Mouse (Mus musculus): ENCODE measurements around the gene Limk2. TPM values are rescaled to one million over a fixed set of nuclear protein-coding genes. Genes with fewer than 3 reads are reported as not detected.

Gene Limk2
- total RNA-seq, 2 experiments from 2014 or later: 17.6 to 24.8 TPM

DNA sequence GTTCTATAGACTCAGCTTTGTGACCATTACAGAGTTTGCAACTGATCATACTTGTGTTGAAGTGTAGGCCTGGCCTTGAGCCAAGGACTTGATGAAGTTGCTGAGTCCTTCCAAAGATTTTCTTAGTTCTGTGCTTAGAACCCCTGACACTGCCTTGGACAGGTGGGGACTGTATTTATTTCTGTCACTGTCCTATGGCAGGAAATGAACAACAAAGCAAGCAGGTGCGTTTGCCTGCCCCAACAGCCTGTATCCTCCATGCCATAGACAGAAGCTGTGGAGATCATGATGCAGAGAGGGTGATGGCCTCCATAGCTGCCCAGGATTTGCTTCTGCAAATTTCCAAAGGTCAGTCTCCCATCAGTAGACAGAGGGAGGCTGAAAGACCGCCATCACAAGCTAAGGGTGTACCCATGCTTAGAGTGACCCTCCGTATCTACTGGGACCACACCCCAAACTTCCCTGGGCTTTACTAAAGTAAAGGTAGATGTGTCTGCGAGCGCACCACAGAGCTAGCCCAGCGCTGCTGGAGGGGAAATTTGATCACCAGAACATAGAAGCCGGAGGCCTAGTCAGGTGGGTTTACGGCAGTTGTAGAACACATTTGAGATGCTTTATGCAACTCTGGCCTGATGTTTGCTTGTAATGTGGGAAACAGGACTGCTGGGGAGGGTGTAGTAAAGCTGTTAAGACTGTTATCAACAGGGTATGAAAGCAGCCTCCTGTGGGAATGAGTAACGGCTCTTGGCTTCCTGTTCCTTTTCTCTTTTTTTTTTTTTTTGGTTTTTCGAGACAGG is 98.0 kb downstream of the Limk2 start:
- no peak for DNase-seq
- intact Hi-C loops (cut with DNase I): no loop called here

DNA sequence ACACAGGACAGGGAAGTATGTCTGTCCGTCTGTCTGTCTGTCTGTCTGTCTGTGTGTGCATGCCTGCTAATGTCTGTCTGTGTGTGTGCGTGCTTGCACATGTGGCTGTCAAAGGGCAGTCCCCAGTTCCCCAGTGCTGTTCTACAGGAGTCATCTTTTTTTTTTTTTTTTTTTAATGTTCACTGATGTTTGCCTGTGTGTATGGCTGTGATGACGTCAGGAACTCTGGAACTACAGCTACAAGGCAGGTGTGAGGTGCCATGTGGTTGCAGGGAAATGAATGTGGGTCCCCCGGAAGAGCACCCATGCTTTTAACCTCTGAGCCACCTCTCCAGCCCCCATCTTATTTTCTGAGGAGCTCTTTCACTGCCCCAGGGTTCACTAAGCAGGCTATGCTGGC is 99.1 kb downstream of the Limk2 start:
- intact Hi-C loops (cut with DNase I): no loop called here
- no peak for DNase-seq

DNA sequence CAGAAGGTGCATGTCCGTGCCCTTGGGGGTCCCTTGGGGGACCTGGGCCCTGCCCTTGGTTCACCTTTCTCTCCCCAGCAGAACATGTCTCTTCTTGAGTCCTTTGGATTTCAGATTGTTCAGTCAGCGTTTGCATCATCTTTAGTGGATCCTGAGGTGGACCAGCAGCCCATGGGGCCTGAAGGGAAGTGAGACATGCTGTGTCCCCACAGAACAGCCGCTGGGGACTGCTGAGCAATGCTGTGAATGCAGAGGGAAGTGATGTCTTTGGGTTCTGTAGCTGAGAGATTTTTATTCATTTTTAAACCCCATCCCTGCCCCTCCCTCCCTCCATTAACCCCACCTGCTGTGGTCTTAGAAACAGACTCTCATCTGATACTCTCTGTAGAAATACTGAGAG is 101.1 kb downstream of the Limk2 start:
- intact Hi-C loops (cut with DNase I): no loop called here
- DNase-seq: no peak

DNA sequence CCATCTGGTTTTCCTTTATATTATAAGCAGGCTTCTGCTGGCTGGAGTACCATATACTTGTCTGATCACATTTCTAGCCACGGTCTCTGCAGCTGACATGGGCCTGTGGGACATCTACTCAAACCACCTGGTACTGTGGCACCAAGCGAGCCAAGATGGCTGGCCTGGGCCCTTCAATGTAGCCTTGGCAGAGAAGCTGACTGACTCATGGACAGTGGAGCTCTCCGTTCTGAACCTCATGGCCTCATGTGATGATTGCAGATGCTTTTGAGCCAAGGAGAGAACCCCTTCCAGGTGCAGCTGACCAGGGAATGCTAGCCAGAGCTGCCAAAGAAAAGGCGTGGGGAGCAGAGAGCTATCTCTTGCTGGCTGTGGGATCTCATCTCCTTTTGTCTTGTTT is 103.2 kb downstream of the Limk2 start:
- DNase-seq: no peak

DNA sequence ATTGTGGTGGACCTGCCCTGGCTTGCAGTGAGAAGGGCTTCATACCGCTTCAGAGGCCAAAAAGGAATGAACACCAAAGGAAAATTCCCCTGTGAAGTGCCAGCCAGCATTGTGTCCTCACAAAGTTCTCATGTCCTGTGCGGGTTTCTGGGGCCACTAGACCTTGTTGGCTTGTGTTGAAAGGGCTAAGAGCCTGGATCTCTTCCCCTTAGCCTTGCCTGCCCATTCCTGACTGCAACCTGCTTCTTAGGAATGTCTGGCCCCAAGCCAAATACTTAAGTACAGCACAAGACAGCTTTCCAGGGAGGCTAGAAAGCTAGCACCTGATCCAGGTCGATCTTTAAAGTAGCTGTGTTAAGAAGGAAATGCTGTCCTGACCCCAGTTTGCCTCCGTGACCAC is 106.2 kb downstream of the Limk2 start:
- intact Hi-C loops (cut with DNase I): no loop called here
- DNase-seq: no peak

More for the DNA sequence above, 103.2 kb downstream of the Limk2 start:
- intact Hi-C loops (cut with DNase I): no loop called here

DNA sequence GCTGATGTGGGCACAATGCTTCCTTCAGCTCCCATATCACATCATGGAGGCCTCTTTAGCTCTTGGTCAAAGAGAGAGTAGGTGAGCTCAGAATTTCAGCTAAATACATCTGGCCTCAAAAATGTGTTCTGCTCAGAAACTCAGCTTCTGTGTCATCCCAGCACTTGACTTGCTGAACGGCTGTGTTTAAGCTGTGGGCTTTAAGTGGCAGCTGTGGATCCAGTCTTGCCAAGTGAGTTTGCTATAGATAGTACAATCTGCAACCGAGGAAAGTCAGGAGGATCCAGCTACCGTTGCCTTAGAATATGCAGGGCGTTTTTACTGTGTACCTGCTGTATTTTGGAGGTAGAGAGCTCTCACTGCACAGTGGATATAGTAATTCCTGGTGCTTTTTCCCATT is 106.6 kb downstream of the Limk2 start:
- no peak for DNase-seq
- intact Hi-C loops (cut with DNase I): no loop called here

DNA sequence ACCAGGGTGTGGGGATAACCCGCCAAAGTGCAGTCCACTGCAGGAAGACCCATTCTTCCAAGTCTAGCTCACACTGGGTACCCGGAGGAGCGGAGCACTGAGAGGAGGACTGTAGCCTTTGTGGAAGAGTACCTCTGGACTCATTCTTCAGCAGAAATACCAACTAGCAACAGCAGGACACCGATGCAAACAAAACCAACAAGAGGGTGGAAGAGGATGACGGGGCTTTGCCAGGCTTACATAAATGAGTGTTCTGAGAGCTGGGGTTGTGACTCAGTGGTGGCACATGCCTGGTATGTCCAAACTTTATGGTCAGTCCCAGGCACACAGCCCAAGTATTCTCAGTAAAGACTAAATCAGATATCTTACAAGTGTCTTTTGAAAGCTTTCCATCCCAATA is 107.9 kb downstream of the Limk2 start:
- DNase-seq: no peak
- intact Hi-C loops (cut with DNase I): no loop called here

DNA sequence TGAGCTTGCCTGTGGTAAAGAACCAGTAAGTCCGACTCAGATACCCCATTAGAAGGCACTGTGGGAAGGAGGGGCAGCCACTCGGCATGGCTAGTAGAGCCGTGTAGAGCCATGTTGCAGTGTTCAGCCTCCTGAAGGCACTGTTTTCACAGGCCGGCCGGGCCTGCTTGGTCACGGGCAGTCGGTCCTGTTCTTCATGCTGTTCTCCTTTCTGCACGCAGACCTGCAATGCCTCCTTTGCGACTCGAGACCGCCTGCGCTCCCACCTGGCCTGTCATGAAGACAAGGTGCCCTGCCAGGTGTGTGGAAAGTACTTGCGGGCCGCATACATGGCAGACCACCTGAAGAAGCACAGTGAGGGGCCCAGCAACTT is 110.2 kb downstream of the Limk2 start:
- intact Hi-C loops (cut with DNase I): no loop called here
- no peak for DNase-seq

DNA sequence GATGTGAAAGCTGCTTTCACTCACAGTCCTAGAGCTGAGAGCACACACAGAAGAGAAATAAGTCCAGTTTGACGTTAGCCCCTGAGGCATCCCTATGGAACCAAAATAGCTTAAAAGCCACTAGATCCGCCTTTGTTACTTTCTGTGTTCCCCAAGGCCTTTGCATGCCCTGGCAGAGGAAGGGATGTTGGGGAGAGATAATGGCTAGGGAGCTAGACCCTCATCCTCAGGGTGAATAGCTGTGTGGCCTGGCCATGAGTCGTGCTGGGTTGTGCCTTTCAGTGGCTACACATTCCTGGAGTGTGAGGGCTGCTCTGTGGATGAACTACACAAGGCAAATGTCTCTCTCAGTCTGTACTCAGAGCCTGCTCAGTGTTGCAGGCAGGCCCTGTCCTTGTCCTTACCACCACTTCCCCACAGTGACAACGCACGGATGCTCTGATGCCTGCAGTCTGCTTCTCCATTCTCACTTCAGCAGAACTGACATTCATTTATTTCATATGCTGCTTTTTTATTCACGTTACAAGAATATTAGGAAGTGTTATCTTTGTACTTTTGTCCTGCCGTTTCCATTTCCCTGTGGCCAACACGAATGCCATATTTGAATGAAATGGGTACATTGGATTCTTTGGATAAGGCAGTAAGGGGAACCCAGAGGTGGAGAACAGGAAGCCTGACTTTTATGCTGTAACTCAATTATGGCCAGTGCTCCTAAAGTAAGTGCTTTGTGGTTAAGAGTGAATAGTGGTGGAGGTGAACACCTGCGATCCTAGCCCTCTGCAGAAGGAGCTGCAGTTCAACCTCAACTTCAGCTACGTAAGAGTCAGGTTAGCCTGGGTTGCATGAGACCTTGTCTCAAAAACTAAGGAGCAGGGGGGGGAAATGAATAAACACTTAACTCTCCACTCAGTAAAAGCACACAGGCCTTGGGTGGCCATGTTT is 110.8 kb downstream of the Limk2 start:
- DNase-seq: no peak
- intact Hi-C loops (cut with DNase I): no loop called here

DNA sequence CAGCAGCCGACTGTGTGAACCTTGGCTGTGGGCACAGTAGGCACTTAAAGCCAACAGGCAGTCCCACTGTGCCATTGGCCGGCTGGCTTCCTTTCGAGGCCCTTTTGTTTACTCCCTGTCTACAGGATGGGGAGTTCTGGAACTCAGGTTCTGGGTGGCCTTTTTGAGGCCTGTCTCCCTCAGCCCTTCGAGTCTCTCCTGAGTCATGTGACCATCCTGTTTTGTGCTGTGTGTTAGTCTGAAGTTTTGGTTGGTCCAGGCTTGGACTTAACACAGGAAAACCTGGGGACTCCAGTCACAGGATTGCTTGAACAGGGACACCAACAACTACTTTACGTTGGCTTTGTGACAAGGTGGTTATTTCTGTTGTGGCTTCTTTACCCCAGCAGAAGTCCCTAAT is 112.9 kb downstream of the Limk2 start:
- intact Hi-C loops (cut with DNase I): no loop called here
- DNase-seq: no peak

DNA sequence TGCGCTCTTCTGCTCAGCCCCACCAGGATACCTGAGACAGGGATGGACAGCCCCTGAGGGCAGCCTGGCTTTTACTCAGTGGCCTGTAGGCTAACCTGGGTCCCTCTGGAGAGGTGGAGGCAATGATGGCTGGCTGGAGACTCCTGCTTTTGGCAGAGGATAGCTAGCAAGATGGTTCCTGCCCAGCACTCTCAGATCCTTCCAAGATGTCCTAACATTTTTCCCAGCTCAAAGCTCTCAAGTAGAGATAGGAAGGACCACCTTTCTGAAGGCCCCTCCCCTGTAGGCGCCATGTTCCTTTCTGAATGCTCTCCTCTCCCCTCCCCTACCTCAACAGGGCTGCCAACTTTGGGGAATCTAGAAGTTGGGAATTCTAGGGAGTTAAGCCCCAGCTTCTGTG is 114.3 kb downstream of the Limk2 start:
- DNase-seq: no peak
- intact Hi-C loops (cut with DNase I): no loop called here

Other genes with a start within 250 kb of the Limk2 start
- 10 to 100 TPM; 17.6 to 17.8 TPM for gene Sfi1, start 215.7 kb downstream of the Limk2 start, total RNA-seq (2021)
- gene Eif4enif1, start 206.8 kb downstream of the Limk2 start, total RNA-seq (2021): 10 to 100 TPM; 37.9 to 41.4 TPM
- gene Drg1, start 142.8 kb downstream of the Limk2 start, total RNA-seq (2021): 10 to 100 TPM; 61.8 to 63.3 TPM
- 10 to 100 TPM; 24.9 to 31.0 TPM for gene Patz1, start 120.3 kb downstream of the Limk2 start, total RNA-seq (2021)
- 10 to 100 TPM; 49.4 to 66.2 TPM for gene Pik3ip1, start 78.8 kb downstream of the Limk2 start, total RNA-seq (2021)
- 10 to 100 TPM; 18.6 to 20.3 TPM for gene Rnf185, start 43.2 kb upstream of the Limk2 start, total RNA-seq (2021)
- gene Pla2g3, start 79.1 kb upstream of the Limk2 start, total RNA-seq (2021): not detected
- 10 to 100 TPM; 15.7 to 25.8 TPM for gene Inpp5j, start 95.6 kb upstream of the Limk2 start, total RNA-seq (2021)
- gene Selenom, start 105.5 kb upstream of the Limk2 start, total RNA-seq (2021): 10 to 100 TPM; 37.6 to 43.8 TPM
- gene Smtn, start 131.4 kb upstream of the Limk2 start, total RNA-seq (2021): 100 to 1,000 TPM; 146 to 153 TPM
- gene Morc2a, start 240.0 kb upstream of the Limk2 start, total RNA-seq (2021): 10 to 100 TPM; 18.7 to 22.0 TPM

All from heart, postnatal 36 days (tissue).